Mouse (Mus musculus): ENCODE data around the gene Srpk2. TPM values are rescaled to one million over a fixed set of nuclear protein-coding genes. Genes with fewer than 3 reads are reported as not detected.

Srpk2 gene
- total RNA-seq (2012; rRNA removed) (11.2 and 13.3 TPM in 2 replicates), polyA plus RNA-seq (2012; ENCODE audit: insufficient read depth in 1 of 2, insufficient read length in 2 of 2, low read depth in 1 of 2, low replicate concordance in 2 of 2, missing spikeins in 1 of 2) (10 to 100 TPM; 16.9 to 41.7 TPM)

DNA sequence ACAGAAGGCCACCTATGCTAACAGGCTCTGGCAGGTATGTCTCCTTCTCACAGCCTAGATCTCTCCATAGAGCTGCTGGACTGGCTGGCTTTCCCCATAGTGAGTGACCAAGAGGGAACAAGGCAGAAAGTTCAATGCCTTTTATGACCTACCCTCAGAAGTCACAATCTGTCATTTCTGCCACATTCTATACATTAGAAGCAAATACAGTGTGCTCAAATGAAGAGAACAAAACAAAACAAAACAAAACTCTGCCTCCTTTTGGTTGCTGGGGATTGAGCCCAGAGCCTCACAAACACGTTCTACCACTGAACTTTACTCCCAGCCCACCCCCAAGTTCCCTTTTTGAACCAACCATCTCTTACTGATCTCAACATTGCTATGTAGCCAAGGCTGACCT, at the start of gene Srpk2:
Gene Srpk2 (minus strand): TSS at position 101 of the 400 bp plus-strand sequence.
- Histone ChIP-seq H3K79me2 (ENCODE audit: control insufficient read depth, insufficient read depth, low read length, poor library complexity) (no peaks in the 10 kb centered on the region), H3K9me3 (replicated peaks; ENCODE audit: insufficient read depth, low read length) (no peaks in the 10 kb centered on the region), H3K4me1 (ENCODE audit: control insufficient read depth in 1 of 2, insufficient read depth in 2 of 2, low read length in 2 of 2) (no peaks in the 10 kb centered on the region), H3K4me3 (ENCODE audit: control insufficient read depth in 1 of 2, insufficient read depth in 1 of 2, low read depth in 2 of 2, low read length in 2 of 2) (no peak within 1 kb of the TSS), H3K27me3 (ENCODE audit: control insufficient read depth in 1 of 2, insufficient read depth in 2 of 2, low read length in 2 of 2) (no peaks in the 10 kb centered on the region), H3K36me3 (ENCODE audit: control insufficient read depth in 1 of 2, insufficient read depth in 2 of 2, low read length in 2 of 2) (no peaks in the 10 kb centered on the region), H3K27ac (ENCODE audit: control insufficient read depth, low read depth, low read length) (no peak within 1 kb of the TSS), H3K9ac (ENCODE audit: control insufficient read depth, low read depth, low read length, poor library complexity, severe bottlenecking) (no peak within 1 kb of the TSS)
- DNase-seq (ENCODE audit: low read depth, low spot score), result no peak
- TF ChIP-seq NELFE (IDR thresholded peaks at IDR 0.05; ENCODE audit: low read depth, low read length) (no peak), MAX (IDR thresholded peaks at IDR 0.05; ENCODE audit: low read length) (no peak), ELF1 (IDR thresholded peaks at IDR 0.05; ENCODE audit: low read depth, low read length) (no peak), TAL1 (IDR thresholded peaks at IDR 0.05; ENCODE audit: low read length) (no peak), ZKSCAN1 (IDR thresholded peaks at IDR 0.05; ENCODE audit: low read depth, low read length) (no peak), MYC (IDR thresholded peaks at IDR 0.05; ENCODE audit: low read depth, low read length) (no peak), KAT2A (conservative IDR thresholded peaks at IDR 0.05; ENCODE audit: low read depth, low read length) (no peak), MAZ (IDR thresholded peaks at IDR 0.05; ENCODE audit: low read depth, low read length) (no peak), BHLHE40 (IDR thresholded peaks at IDR 0.05; ENCODE audit: borderline replicate concordance, low read depth, low read length) (no peak), USF1 (IDR thresholded peaks at IDR 0.05; ENCODE audit: low read depth, low read length) (no peak), RCOR1 (IDR thresholded peaks at IDR 0.05; ENCODE audit: low read depth, low read length) (no peak), GABPA (IDR thresholded peaks at IDR 0.05; ENCODE audit: low read depth, low read length) (no peak), MEF2A (IDR thresholded peaks at IDR 0.05; ENCODE audit: extremely low read depth, insufficient replicate concordance, low read depth, low read length, poor library complexity, severe bottlenecking) (no peak), USF2 (IDR thresholded peaks at IDR 0.05; ENCODE audit: borderline replicate concordance in 1 of 2, insufficient read depth in 1 of 2, low read depth in 1 of 2, low read length in 2 of 2) (no peak), TCF12 (IDR thresholded peaks at IDR 0.05; ENCODE audit: low read depth, low read length) (no peak), HCFC1 (IDR thresholded peaks at IDR 0.05; ENCODE audit: low read depth, low read length) (no peak), MAFK (IDR thresholded peaks at IDR 0.05; ENCODE audit: borderline replicate concordance, low read depth, low read length) (no peak), JUND (IDR thresholded peaks at IDR 0.05; ENCODE audit: low read depth, low read length) (no peak), POLR2A (IDR thresholded peaks at IDR 0.05; ENCODE audit: control insufficient read depth in 1 of 2, insufficient read depth in 1 of 2, low read depth in 1 of 2, low read length in 2 of 2, poor library complexity in 1 of 2) (no peak)

DNA sequence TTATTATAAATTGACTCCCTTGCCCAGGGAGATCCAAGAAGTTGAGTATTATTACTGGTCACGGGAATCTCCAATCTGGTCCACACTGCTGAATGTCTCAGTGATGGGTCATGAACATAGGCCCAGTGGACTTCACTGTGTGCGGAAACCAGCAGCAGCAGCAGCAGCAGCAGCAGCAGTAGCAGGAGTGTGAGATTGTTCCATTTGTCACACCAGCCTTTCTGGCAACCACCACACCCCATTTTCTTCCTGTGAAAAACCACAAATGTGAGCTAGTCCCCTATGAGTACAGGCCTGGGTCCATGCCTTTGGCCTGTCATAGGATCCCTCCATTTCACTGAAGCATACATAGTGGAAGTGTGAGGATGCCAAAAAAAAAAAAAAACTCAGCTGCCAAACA, 37.5 kb upstream of the Srpk2 start:
- peaks cover 16 to 25% of the 10 kb centered on the region in 2 experiments for H3K4me1 ChIP-seq (ENCODE audit: control insufficient read depth in 1 of 2, insufficient read depth in 2 of 2, low read length in 2 of 2)
- H3K9me3 ChIP-seq (replicated peaks; ENCODE audit: insufficient read depth, low read length), result no peaks in the 10 kb centered on the region
- peak; percentile 79 for DNase-seq (ENCODE audit: low read depth, low spot score)
- TF ChIP-seq UBTF (IDR thresholded peaks at IDR 0.05; ENCODE audit: borderline replicate concordance, insufficient read depth, low read depth, low read length) (no peak), RAD21 (IDR thresholded peaks at IDR 0.05; ENCODE audit: low read depth, low read length) (no peak), NRF1 (IDR thresholded peaks at IDR 0.05; ENCODE audit: insufficient read depth, low read depth, low read length, poor library complexity, severe bottlenecking) (no peak), MAFK (IDR thresholded peaks at IDR 0.05; ENCODE audit: borderline replicate concordance, low read depth, low read length) (no peak), KAT2A (conservative IDR thresholded peaks at IDR 0.05; ENCODE audit: low read depth, low read length) (no peak), E2F4 (IDR thresholded peaks at IDR 0.05; ENCODE audit: borderline replicate concordance, low read depth, low read length) (no peak), SIN3A (IDR thresholded peaks at IDR 0.05; ENCODE audit: low read length) (no peak), USF2 (IDR thresholded peaks at IDR 0.05; ENCODE audit: borderline replicate concordance in 1 of 2, insufficient read depth in 1 of 2, low read depth in 1 of 2, low read length in 2 of 2) (no peak), ZC3H11A (IDR thresholded peaks at IDR 0.05; ENCODE audit: low read depth, low read length) (no peak), MYC (IDR thresholded peaks at IDR 0.05; ENCODE audit: low read depth, low read length) (no peak), ZKSCAN1 (IDR thresholded peaks at IDR 0.05; ENCODE audit: low read depth, low read length) (no peak), TCF12 (IDR thresholded peaks at IDR 0.05; ENCODE audit: low read depth, low read length) (no peak)
- H3K9ac ChIP-seq (ENCODE audit: control insufficient read depth, low read depth, low read length, poor library complexity, severe bottlenecking), result no peak overlapping the region
- no peaks in the 10 kb centered on the region for H3K79me2 ChIP-seq (ENCODE audit: control insufficient read depth, insufficient read depth, low read length, poor library complexity)
- H3K27ac ChIP-seq (ENCODE audit: control insufficient read depth, low read depth, low read length), result no peak overlapping the region
- no peak overlapping the region for H3K4me3 ChIP-seq (ENCODE audit: control insufficient read depth in 1 of 2, insufficient read depth in 1 of 2, low read depth in 2 of 2, low read length in 2 of 2)
- no peaks in the 10 kb centered on the region for H3K27me3 ChIP-seq (ENCODE audit: control insufficient read depth in 1 of 2, insufficient read depth in 2 of 2, low read length in 2 of 2)
- H3K36me3 ChIP-seq (ENCODE audit: control insufficient read depth in 1 of 2, insufficient read depth in 2 of 2, low read length in 2 of 2), result peaks cover 0 to 34% of the 10 kb centered on the region in 2 experiments; a peak in 2 of 4 replicates
